Mouse (Mus musculus) C2C12 (cell line): ENCODE measurements around the gene Mns1.

Experiments
- CEBPB ChIP-seq: IDR thresholded peaks from one replicate; pipeline ENCODE4 v1.6.1; 2011; ENCODE audit warnings: low read depth, mild to moderate bottlenecking, control low read depth, moderate library complexity
- CTCF ChIP-seq: IDR thresholded peaks from one replicate; pipeline ENCODE4 v1.5.1; 2011; ENCODE audit not compliant: control insufficient read depth, insufficient read depth, insufficient read length
- FOSL1 ChIP-seq: IDR thresholded peaks from one replicate; pipeline ENCODE4 v1.8.0; 2011; ENCODE audit warnings: mild to moderate bottlenecking, low read length; ENCODE audit not compliant: poor library complexity, insufficient read depth, severe bottlenecking
- MAX ChIP-seq: IDR thresholded peaks from one replicate; pipeline ENCODE4 v1.6.1; 2011; ENCODE audit warnings: mild to moderate bottlenecking, control low read depth
- MYOD1 ChIP-seq: IDR thresholded peaks from one replicate; pipeline ENCODE4 v1.6.1; 2011; ENCODE audit warnings: low read depth; ENCODE audit not compliant: control insufficient read depth, insufficient read length
- MYOG ChIP-seq: IDR thresholded peaks from one replicate; pipeline ENCODE4 v1.6.1; 2011; ENCODE audit not compliant: control insufficient read depth, insufficient read length; ENCODE audit errors: extremely low read depth
- USF1 ChIP-seq: IDR thresholded peaks from one replicate; pipeline ENCODE4 v1.6.1; 2011; ENCODE audit warnings: low read depth, mild to moderate bottlenecking, control low read depth, moderate library complexity

GRCm38 (mm10) chr9:72460767-72461166, 23.0 kb downstream of the Mns1 start:
- no peak for TF ChIP-seq CTCF
- no peak for TF ChIP-seq MAX
- TF ChIP-seq FOSL1: no peak
- no peak for TF ChIP-seq MYOG
- TF ChIP-seq CEBPB: no peak
- TF ChIP-seq USF1: no peak
- TF ChIP-seq MYOD1: no peak
